Mouse (Mus musculus): ENCODE data around the gene Cacnb2.

DNA sequence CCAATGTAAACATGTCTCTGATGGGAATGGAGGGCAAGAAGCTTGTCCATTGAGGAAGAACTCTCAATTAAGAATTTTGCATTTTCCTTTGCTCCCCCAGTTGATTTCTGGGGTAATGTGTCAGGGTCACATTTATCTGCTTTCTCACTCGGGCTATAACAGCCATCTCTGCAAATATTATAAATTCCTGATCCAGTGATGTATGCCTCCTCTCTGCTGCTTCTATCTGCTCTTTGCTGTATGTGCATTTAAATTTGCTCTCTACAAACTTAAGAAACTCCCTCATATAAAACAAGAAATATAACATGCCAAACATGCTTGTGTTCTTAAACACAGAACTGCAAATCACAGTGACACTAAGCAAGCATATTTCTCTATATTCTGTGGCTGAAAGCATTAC is 171.5 kb downstream of the Cacnb2 start:
- TF ChIP-seq POLR2A (IDR thresholded peaks at IDR 0.05; ENCODE audit: insufficient read depth, low read depth, low read length) (no peak), CTCF (IDR thresholded peaks at IDR 0.05) (no peak)
